Mouse (Mus musculus) mesoderm, embryonic 11.5 days (tissue): ENCODE measurements around the gene Ptpn1.

ENCODE experiments used
- DNase-seq: peaks from one replicate; pipeline ENCODE4 v3.0.0-alpha.2; 2012; ENCODE audit warnings: low read depth, low spot score

Gene Ptpn1

DNA sequence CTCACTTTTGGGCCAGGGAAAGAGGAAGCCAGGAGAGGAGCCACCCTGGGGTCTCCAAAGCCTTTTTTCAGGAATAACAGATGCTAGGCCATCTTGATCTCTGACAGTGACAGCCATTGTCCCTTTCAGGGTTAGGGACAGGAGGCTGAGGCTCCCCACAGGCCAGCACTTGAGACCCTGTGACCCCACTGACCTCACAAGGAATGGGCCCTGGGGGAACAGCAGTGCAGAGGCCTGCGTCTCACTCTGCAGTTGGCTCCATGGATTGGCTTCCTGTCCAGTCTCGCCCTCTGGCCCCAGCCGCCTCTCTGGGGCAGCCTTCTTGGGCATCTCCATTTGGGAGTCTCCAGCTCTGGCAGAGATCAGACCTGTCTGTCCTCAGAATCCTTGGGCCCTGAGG lies 76.3 kb downstream of the Ptpn1 start:
- DNase-seq = no peak

DNA sequence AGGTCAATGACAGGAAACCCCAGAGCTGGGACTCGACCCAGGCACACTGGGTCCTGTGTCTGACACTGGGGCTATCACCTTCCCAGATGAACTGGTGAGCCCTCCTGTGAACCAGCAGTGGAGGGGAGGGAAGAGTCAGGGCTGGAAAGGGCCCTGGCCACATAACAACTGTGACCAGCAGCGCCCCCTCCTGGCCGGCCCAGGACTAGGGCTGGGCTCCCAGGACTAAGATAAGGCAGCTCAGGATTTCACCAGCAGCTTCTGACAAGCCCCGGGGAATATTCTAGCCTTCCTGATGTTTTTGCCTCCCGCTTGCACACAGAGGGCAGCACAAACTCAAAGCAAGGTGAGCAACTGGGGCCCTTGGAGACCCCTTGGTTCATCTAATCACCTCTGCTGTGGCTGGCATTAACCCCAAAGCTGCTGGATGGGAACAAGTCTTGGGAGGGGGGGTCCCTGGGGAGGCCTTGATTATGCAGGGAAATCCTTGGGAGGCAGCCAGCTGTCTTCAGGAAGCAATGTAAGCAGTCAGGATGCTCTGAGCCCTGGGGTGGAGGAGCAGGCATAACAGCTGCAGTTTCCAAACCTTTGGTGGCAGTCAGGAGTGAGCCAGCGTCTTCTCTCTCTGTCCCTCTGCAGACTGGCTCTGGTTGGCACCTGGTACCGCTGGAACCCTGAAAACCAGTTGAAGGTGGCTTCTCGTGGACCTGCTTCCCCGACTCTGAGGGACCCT lies 78.2 kb downstream of the Ptpn1 start, which contains the start of gene Ripor3:
Gene Ripor3 (minus strand): TSS at position 683 of the 733 bp plus-strand sequence.
- DNase-seq = peak; percentile 76

DNA sequence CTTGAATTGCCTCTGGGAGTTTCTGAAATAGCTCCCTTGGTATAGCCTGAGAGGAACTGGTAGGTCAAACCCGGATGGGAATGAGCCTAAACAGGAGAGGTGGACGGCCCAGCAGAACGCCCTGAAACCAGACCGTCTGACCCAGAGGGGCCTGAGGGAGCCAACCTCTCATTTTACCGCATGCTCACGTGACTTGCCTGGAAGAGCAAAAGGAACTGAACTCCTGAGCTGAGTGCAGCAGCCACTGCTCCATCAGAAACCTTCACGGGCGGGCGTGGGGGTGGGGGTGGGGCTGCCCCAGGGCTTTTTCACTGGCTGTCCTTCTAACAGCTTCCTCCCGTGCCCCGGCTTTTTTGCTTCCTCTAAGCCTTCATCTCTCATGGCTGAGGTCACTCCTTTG lies 79.0 kb downstream of the Ptpn1 start:
- DNase-seq = no peak

DNA sequence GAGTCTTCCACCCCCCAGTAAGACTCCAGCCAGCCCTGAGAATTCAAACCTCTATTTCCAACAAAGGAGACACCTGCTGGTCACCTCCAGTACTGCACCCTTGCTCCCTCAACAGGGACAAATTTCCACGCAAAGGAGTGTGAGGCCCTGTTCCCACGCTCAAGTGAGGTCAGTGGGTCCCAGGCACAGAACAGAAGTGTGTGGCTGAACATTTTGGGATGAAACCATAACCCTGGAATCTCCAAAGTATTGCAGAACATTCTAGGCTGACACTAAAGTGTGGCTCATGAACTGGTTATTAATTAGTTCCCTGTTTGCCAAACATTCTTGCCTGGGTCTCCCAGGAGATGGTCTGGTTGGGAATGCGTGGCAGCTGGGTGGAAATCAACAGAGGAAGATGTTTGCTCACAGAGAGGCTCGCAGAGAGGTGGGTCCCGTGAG lies 85.1 kb downstream of the Ptpn1 start:
- DNase-seq = peak; percentile 65

DNA sequence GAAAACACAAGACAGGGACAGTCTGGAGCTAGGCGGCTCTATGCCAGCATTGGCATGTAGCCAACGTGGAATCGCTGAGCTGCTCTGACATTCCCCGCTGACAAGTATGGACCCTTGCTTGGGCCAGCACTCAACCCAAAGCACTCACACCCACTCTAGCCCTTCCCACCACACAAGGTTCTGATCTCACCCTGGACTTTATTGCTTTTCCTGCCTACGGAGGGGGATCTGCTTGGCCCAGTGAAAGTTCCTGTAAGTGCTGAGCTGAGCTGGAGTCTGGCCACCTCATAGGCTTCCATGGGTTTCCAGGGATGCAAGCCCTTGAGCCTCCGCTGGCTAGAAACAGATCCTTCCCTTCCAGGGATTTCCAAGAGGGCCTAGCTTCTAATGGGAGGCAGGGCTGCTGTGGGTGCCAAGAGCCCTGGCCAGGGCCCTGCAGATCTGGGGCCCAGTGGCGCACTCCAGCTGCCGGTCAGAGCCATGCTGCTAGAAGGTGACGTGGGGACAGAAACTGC lies 87.4 kb downstream of the Ptpn1 start:
- DNase-seq = no peak

DNA sequence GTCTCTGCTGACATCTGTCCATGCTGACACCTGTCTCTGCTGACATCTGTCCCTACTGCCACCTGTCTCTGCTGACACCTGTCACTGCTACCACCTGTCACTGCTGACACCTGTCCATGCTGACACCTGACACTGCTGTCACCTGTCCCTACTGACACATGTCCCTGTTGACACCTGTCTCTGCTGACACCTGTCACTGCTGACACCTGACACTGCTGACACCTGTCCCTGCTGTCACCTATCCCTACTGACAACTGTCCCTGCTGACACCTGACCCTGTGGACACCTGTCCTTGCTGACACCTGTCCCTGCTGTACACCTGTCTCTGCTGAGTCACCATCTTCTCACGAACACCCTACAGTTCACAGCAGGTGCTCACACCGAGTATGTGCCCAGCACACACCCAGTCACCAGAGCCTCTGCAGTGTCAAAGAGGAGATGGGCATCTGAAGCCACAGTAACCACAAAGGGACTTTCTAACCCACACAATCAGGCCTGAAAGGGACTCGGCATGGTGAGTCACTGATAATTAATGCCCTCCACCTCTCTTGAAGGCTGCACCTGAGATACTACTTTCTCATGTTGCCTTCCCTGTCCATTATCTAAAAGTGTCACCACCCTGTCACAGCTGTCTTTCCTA lies 92.0 kb downstream of the Ptpn1 start:
- no peak for DNase-seq

DNA sequence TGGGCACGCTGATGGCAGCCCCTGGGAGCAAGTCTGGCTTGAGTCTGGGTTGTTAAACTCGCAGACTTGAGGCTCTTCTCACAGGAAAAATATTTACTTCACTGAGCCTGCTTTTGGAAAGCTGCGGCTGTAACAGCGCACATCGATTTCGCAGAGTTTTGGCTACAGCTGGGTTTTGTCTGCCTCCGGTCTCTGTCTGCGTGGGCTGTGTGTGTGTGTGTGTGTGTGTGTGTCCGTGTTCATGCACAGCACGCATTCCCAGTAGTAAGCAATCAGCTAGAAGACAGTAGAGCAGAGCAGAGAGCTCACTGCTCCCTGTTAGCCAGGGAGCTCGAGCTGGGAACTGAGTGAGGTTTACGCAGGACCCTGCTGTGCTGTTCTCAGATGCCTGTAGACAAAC lies 93.3 kb downstream of the Ptpn1 start:
- no peak for DNase-seq

DNA sequence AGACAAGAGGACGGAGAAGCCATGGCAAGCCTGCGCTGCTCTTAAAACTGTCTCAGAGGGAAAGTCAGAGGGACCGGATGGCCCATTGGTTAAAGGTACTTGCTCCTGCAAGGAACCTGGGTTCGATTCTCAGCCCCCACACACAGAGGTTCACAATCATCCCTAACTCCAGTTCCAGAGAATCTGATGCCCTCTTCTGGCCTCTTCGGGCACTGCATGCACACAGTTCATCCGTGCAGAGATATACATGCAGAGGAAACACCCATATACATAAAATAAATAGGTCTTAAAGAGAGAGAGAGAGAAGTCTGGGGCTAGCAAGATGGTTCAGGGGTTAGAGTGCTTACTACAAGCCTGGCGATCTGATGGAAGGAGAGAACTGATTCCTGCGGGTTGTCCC lies 94.0 kb downstream of the Ptpn1 start:
- no peak for DNase-seq

DNA sequence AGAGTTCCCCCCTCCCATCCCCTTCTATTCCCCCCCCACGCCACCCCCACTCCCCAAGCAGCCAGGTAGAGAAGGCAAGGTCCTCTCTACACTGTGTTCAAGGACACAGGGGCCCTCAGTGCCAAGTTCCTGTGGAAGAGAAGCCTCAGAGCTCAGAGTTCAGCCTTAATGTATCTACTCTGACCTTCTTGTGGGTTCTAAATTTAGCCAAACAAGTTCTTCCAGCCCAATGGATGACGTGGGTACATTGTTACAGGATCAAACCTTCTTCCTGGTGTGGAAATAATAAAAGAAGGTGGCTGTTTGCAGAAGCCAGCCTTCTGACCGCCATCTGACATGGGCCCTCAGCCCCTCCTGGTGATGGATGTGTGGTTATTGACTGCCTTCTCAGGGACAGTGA lies 94.6 kb downstream of the Ptpn1 start:
- DNase-seq = no peak

DNA sequence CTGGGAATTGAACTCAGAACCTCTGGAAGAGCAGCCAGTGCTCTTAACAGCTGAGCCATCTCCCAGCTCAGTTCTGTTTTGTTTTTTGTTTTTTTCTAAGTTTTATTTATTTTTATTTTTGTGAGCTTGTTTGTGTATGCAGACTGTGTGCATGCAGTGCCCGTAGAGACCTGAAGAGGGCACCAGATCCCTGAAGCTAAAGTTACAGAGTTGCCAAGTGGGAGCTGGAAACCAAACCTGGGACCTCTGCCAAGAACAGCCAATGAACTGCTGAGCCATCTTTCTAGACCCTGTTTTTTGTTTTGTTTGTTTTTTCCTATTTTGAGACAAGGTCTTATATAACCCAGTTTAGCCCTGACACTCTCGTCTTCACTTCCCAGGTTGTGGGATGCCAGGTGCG lies 96.5 kb downstream of the Ptpn1 start:
- DNase-seq = no peak
